Mouse (Mus musculus) liver (tissue): ENCODE results near the gene Nek2.

Source experiments
- DNase-seq: peaks from one replicate; pipeline ENCODE4 v3.0.0-alpha.2; 2020; ENCODE audit warnings: mixed read lengths

The Nek2 gene

GRCm38 (mm10) chr1:191814935-191815334, 6.3 kb upstream of the Nek2 start:
- DNase-seq, result no peak

GRCm38 (mm10) chr1:191816596-191816995, 4.6 kb upstream of the Nek2 start:
- no peak for DNase-seq

- peak; percentile 83 for DNase-seq
Observed at GRCm38 (mm10) chr1:191817418-191818144, 3.7 kb upstream of the Nek2 start.

DNA sequence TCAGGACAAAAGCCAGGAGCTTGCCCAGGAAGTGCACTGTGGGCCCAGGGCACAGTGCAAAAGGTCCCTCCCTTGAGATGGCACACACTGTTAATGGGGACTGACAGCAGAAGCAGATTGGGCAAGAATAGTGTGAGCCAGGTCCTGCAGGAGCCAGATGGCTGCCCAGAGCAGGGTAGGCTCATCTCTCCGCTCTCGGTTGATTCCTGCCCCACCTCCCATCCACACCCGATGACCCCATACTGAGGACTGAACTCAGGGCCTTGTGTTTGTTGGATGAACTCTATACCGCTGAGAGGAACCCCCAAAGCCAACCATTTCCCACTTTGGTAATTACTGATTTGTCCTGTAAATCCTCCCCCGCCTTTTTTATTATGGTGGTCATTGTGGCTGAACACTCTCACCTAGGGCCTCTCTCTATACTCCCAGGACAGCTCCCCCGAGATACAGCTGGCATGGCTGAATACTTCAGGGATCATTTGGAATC, 3.1 kb upstream of the Nek2 start:
- no peak for DNase-seq

DNA sequence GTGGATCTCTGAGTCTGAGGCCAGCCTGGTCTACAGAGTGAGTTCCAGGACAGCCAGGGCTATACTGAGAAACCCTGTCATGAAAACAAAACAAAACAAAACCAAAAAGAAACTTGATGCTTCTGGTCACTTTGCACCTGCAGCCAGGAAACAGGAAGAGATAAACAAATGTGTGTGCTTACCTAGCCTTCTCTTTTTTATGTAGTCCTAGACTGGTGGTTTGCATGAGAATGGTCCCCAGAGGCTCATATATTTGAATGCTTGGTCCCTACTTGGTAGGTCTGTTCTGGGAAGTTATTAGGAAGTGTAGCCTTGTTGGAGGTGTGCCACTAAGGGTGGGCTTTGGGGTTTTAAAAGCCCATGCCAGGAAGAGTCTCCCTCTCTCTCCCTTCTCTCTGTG, 2.2 kb upstream of the Nek2 start:
- no peak for DNase-seq

DNA sequence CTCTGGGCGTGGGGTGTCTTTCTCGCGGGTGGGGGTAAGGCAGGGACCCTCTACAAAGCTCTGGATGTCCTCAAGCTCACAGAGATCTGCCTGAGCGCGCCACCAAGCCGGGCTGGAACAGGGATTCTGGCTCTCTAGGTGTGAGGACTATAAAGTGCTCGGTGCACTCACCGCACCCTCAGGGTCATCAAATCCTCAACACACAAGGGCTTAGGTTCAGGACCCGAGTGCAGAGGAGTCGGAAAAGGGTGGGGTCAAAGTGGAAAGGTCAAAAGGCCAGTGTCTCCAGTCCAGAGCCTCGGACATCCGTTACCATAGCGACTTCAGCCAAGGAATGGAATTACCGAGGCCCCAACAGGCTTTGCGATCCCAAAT, 306 bp upstream of the Nek2 start:
- no peak for DNase-seq

GRCm38 (mm10) chr1:191829124-191829523, 7.9 kb downstream of the Nek2 start:
- DNase-seq, result no peak

GRCm38 (mm10) chr1:191833396-191833795, 12.2 kb downstream of the Nek2 start:
- no peak for DNase-seq

- peak; percentile 86 for DNase-seq
Observed at GRCm38 (mm10) chr1:191834825-191835224, 13.6 kb downstream of the Nek2 start.

DNA sequence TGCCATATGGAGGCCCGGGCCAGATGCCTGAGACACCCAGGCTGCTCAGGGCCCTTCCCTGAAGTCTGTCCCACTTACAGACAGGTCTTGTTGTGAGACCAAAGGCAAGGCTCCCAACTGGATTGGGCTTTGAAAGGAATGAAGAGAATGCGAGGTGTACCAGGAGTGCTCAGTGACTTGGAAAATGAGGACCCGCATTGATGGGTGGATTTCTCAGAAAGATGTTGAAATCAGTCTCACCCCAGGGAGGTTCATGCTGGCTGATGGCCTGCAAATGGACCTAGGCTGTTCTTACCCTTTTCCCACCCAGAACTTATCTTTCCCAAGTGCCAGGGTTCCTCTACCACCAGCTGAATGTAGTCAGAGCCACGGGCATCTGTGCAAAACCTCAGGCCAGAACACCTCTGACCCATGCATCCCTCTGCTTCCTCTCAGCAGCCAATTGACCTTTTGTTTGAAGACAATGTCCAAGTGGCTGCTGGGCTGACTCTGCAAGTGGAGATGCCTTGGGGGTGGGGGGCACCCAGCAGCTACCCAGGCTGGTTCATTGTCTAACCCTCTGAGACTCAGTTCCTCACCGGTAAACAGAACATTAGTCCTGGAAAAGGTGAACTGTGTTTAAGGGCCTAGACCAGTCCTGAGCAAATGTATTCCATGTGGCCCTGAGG, 15.2 kb downstream of the Nek2 start:
- no peak for DNase-seq

DNA sequence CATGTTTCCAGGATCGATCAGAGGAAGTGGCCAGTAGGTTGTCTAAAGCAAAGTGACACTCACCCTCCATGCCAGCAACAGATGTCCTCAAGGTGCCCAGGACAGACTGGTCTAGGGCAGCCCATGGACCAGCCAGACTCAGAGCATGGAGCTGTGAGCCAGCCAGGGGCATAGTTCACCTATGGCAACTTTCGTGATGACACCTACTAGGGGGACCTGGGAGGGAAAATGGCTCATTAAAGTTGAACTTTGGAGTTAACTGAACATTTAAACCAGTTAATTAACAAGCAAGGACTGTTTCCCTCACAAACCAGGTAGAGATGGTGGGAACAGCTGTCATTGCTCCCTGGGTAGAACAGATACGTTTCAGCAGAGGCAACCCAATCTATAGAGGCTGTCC, 16.4 kb downstream of the Nek2 start:
- no peak for DNase-seq

GRCm38 (mm10) chr1:191838994-191839741, 17.9 kb downstream of the Nek2 start:
- peak; percentile 76 for DNase-seq

- DNase-seq, result no peak
Observed at GRCm38 (mm10) chr1:191840774-191841565, 19.7 kb downstream of the Nek2 start.

GRCm38 (mm10) chr1:191842247-191842646, 21.0 kb downstream of the Nek2 start:
- DNase-seq, result no peak

GRCm38 (mm10) chr1:191846667-191847066, 25.4 kb downstream of the Nek2 start:
- no peak for DNase-seq

DNA sequence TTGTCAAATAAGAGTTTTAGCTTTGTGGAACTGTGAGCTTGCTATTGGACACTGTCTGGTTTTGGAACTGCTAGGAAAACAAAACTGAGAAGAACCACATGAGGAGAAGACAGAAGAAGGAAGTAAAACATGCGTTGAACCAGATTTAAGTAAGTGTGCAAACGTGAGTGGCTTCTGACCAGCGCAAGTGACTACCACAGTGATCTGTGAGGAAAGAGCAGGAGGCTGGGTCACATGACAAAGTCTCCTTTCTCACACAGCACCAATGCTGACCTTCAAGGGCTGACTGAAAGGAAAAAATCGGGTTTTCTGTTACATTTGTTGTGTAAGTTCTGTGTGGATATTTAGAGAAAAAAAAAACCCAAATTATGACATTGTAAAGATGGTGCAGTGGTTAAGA, 28.3 kb downstream of the Nek2 start:
- no peak for DNase-seq

DNA sequence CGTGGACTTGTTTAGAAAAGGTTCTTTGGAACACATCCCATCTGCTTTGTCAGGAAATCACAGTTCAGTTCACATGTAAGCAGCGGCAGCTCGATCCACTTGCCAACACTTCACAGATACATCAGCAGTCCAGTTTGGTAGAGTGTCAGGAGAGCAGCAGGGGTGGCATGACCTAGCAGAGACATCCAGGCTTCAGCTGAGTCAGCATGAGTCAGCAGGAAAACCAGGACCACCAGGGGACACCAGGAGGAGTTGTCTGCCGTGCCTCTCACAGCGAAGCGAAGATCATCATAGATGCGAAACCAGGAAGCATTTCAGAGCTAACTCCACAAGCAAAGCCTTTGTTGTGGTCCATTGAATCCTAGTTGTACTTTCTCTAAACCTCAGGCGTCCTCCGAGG, 32.2 kb downstream of the Nek2 start:
- DNase-seq, result peak; percentile 85

- DNase-seq, result no peak
Observed at GRCm38 (mm10) chr1:191854716-191855115, 33.5 kb downstream of the Nek2 start.

- DNase-seq, result peak; percentile 96
Observed at GRCm38 (mm10) chr1:191855136-191855878, 34.1 kb downstream of the Nek2 start.

DNA sequence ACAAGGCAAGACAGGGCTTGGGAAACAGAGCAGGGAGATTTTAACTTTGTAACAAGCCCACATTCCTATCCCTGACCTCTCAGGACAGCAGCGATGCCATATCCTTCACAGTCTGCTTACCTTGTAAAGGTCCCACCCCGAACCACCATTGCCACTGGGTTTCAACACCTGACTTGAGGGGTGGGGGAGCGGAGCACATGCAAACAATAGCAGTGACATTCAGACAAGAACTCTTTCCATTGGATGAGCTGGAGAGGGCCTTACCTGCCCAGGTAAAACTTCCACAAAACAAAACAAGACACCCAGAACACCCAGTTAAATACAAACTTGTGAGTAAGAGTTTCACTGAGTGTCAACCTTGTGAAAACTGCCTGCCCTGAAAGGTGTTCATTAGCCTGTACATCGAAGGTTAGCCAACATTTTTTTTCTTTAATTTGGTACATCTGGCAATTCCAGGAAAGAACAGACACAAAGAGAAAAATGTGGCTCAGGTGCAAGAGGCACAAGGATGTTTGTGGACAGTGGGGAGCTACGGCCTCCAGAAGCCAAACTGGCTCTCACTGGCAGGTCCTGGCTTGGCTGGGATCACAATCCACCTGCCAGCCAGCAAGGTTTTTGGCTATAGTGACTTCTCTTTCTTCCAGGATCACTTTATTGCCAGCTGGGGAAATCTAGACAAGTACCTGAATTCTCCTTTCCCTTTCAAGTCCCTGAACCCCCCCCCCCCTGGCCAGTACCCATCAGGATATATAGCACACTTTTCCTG, 35.8 kb downstream of the Nek2 start:
- DNase-seq, result no peak

- DNase-seq, result no peak
Observed at GRCm38 (mm10) chr1:191858136-191858535, 36.9 kb downstream of the Nek2 start.
